Mouse (Mus musculus) stomach, embryonic 15.5 days (tissue): ENCODE data around the gene Nfkbie. TPM values are rescaled to one million over a fixed set of nuclear protein-coding genes. Genes with fewer than 3 reads are reported as not detected.

Source experiments
- ATAC-seq: fragments of 200-750 bp; cut with Nextera tagmentation; 2 replicates; pipeline ENCODE4 v1.8.0; 2017; ENCODE audit warnings: low read depth, moderate number of reproducible peaks, moderate TSS enrichment; ENCODE audit not compliant: insufficient read depth, low FRiP score
- H3K27ac ChIP-seq: fragments of 300-500 bp; sonication (generic); 2 replicates; pipeline ENCODE4 v1.5.1; 2015; ENCODE audit warnings: mild to moderate bottlenecking, inconsistent platforms
- H3K27me3 ChIP-seq: fragments of 300-500 bp; sonication (generic); replicated peaks from 2 replicates; pipeline ENCODE4 v1.6.1; 2015; ENCODE audit warnings: inconsistent platforms
- H3K36me3 ChIP-seq: fragments of 300-500 bp; sonication (generic); 2 replicates; pipeline ENCODE4 v1.6.1; 2015; ENCODE audit warnings: inconsistent platforms
- H3K4me1 ChIP-seq: fragments of 300-500 bp; sonication (generic); 2 replicates; pipeline ENCODE4 v1.6.1; 2015; ENCODE audit warnings: inconsistent platforms
- H3K4me2 ChIP-seq: fragments of 300-500 bp; sonication (generic); 2 replicates; pipeline ENCODE4 v1.6.1; 2015; ENCODE audit warnings: mild to moderate bottlenecking, inconsistent platforms
- H3K4me3 ChIP-seq: fragments of 300-500 bp; sonication (generic); replicated peaks from 2 replicates; pipeline ENCODE4 v1.5.1; 2015; ENCODE audit warnings: inconsistent platforms
- H3K9ac ChIP-seq: fragments of 300-500 bp; sonication (generic); 2 replicates; pipeline ENCODE4 v1.6.1; 2015; ENCODE audit warnings: inconsistent platforms
- H3K9me3 ChIP-seq: fragments of 300-500 bp; sonication (generic); 2 replicates; pipeline ENCODE4 v1.6.1; 2016; ENCODE audit warnings: inconsistent platforms
- WGBS: fragments of 180-500 bp; shearing (Covaris S2); methylation state at CpG from one replicate; pipeline ENCODE4 v1.1.7; 2015; 5-methylcytosine and 5-hydroxymethylcytosine counted together
- polyA plus RNA-seq: library from polyadenylated mRNA; unstranded; fragments of >200 nt; fragmentation: Nextera tagmentation; extraction: Ambion mirVana; gene quantifications from 2 replicates; pipeline ENCODE4 v1.2.1, GENCODE M21; 2015

The Nfkbie gene
- polyA plus RNA-seq, 1 experiment from 2014 or later = 4.4 TPM

DNA sequence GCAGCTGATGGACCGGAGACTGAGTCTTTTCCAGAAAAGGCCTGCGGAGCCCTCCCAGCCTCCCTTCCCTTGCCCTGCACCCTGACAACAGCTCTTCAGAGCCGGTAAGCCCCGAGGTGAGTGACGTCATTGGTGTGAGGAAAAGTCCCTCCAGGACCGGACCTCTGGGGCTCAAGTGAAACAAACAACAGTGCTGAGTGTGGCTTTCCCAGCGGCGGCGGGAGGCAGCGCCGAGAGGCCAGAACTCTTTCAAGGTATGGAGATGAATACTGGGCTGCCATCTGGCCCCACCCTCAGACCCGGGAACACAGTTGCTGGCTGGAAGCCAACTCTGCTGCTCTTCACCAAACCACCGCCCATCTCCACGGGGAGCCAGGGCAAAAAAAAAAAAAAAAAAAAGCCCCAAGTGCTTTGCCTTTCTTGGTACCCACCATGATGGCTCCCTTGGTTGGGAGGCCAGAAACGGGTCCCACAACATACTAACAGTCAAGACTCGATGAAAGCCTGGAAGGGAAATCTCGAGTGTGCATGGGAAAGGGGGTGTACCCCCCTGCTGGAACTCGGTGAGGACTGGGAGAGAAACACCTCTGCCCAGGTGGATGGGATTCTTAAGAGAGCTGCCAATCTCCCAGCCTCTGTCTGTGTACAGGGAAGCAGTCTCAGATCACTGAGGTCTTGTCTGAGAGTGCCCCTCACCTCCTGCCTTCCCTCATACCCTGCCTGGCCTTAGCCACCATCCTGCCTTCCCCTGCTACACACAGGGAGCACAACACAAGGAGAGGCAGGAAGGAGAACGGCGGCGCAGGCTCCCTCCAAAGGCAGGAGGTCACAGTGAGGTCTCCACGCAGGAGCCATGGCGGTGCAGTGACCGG lies 11.3 kb upstream of the Nfkbie start:
- ATAC-seq = no peak
- Histone ChIP-seq H3K4me2 (peak overlapping the region; percentile 50; the same call in 1 of the 2 replicates), H3K27ac (no peak overlapping the region), H3K9me3 (no peaks in the 10 kb centered on the region), H3K4me1 (peaks cover 23% of the 10 kb centered on the region), H3K9ac (no peak overlapping the region), H3K36me3 (no peaks in the 10 kb centered on the region), H3K27me3 (peaks cover 81% of the 10 kb centered on the region), H3K4me3 (peak overlapping the region; percentile 22; the same call in 1 of the 2 replicates)
- 27% methylated on average over 24 of the region's 24 CpGs for WGBS

- H3K9ac ChIP-seq = no peak overlapping the region
- 18% methylated on average over 46 of the region's 46 CpGs for WGBS
- H3K4me2 ChIP-seq = peak overlapping the region; percentile 50
- no peak overlapping the region for H3K27ac ChIP-seq
- H3K27me3 ChIP-seq = peaks cover 75% of the 10 kb centered on the region
- H3K9me3 ChIP-seq = no peaks in the 10 kb centered on the region
- H3K36me3 ChIP-seq = no peaks in the 10 kb centered on the region
- H3K4me3 ChIP-seq = peak overlapping the region; percentile 22
- H3K4me1 ChIP-seq = peaks cover 28% of the 10 kb centered on the region
- ATAC-seq = no peak
These were observed 10.6 kb upstream of the Nfkbie start for GRCm38 (mm10) chr17:45544873-45545277.

DNA sequence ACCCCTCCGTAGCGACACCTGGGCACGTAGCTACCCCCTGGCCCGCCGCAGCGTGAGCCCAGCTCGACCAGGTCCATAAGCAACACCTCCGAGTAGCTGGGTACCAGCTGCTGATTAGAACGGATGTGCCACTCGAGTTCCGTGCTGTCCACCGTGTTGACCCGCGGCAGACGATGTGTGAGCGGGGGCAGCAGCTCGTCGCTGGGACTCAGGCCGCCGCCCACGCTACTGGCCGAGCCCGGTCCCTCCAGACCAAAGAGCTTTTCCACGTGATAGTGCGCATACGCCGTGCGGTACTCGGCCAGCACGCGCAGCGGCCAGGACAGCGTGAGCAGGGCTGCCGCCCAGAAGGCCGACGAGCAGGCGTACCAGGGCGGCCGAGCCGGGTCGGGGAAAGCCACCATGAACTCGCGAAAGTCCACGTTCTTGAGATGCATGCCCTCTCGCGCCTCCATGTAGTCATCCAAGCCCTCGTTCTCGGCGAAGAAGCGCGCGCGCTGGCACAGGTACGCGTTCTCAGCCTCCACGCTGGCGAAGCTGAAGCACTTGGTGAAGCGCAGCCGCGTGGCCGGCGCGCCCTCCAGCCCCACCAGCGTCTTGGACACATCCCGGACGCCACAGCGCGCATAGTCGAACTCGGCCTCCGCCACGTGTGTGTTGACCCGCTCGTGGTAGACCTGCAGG lies 10.1 kb upstream of the Nfkbie start:
- Histone ChIP-seq H3K27ac (no peak overlapping the region), H3K4me1 (peaks cover 33% of the 10 kb centered on the region), H3K9me3 (no peaks in the 10 kb centered on the region), H3K9ac (no peak overlapping the region), H3K36me3 (no peaks in the 10 kb centered on the region), H3K27me3 (peaks cover 71% of the 10 kb centered on the region), H3K4me2 (peak overlapping the region; percentile 50), H3K4me3 (peak overlapping the region; percentile 22)
- no peak for ATAC-seq
- 16% methylated on average over 74 of the region's 74 CpGs for WGBS

DNA sequence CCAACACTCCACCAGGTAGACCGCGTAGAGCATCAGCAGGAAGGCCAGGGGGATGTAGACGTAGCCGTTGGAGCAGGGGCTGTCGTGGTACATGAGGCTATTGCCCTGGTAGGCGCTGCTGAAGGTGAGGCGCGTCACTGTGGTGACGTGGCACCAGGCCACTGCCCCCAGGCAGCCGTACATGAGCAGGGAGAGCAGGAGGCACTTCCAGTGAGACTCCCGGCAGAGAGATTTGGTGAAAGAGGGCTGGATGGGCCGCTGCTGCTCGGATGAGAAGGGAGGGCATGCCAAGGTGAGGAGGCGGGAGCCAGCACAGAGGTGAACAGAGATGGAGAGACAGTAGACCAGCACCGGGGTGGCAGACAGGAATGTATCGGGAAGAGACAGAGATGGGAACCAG lies 8.6 kb upstream of the Nfkbie start:
- Histone ChIP-seq H3K4me2 (no peak overlapping the region), H3K9ac (no peak overlapping the region), H3K27me3 (peaks cover 62% of the 10 kb centered on the region), H3K4me3 (no peak overlapping the region), H3K36me3 (no peaks in the 10 kb centered on the region), H3K4me1 (peaks cover 34% of the 10 kb centered on the region), H3K27ac (no peak overlapping the region), H3K9me3 (no peaks in the 10 kb centered on the region)
- no peak for ATAC-seq
- 73% methylated on average over 16 of the region's 16 CpGs for WGBS

DNA sequence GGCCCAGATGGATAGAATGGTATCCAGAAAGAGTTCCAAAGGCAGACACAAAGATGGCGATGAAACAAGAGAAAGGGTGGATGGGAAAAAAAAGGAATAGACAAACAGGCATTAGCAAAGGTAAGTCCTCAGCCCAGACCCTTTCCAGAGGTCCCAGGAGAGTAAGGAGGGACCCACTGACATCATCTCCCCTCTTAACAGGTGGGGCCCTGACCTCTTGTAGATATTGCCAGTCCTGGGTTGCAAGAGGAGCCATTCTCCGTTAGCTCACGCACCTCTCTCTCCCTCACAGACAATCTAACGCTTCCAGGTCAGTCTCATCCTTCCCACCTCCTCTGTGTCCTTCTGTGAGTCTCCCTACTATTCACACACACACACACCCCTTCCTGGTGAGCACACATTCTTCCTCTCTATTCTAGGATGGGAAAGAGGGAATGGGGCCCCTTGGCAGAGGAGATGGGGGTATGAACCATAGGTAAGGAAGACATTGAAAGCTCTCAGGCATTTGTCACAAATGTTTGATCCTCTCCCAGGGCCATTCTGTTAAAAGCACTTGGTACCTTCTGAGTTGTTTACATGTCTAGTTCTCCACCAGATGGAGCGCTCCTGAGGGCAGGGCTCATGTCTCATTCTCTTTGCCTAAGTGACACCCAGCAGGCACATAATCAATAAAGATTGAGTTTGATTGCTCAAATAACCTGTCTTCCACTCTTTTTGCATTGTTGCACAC lies 7.9 kb upstream of the Nfkbie start:
- peaks cover 57% of the 10 kb centered on the region for H3K27me3 ChIP-seq
- ATAC-seq = no peak
- no peak overlapping the region for H3K4me3 ChIP-seq
- H3K9ac ChIP-seq = no peak overlapping the region
- WGBS = 79% methylated on average over 5 of the region's 5 CpGs
- no peak overlapping the region for H3K27ac ChIP-seq
- H3K4me2 ChIP-seq = no peak overlapping the region
- peaks cover 34% of the 10 kb centered on the region for H3K4me1 ChIP-seq
- no peaks in the 10 kb centered on the region for H3K36me3 ChIP-seq
- H3K9me3 ChIP-seq = no peaks in the 10 kb centered on the region

GRCm38 (mm10) chr17:45548541-45549512 lies 6.7 kb upstream of the Nfkbie start:
- Histone ChIP-seq H3K9me3 (no peaks in the 10 kb centered on the region), H3K4me2 (peak overlapping the region; percentile 94), H3K4me1 (peaks cover 33% of the 10 kb centered on the region), H3K4me3 (peak overlapping the region; percentile 66), H3K27ac (no peak overlapping the region), H3K9ac (peak overlapping the region; percentile 55), H3K36me3 (no peaks in the 10 kb centered on the region), H3K27me3 (peaks cover 48% of the 10 kb centered on the region)
- 4% methylated on average over 54 of the region's 68 CpGs for WGBS
- no peak for ATAC-seq

- peak within 1 kb of the TSS; percentile 94 for H3K4me2 ChIP-seq
- H3K27ac ChIP-seq = no peak within 1 kb of the TSS
- peak within 1 kb of the TSS; percentile 66 for H3K4me3 ChIP-seq
- under 1% methylated on average over 24 of the region's 29 CpGs for WGBS
- ATAC-seq = no peak
- H3K27me3 ChIP-seq = peaks cover 40% of the 10 kb centered on the region
- peak within 1 kb of the TSS; percentile 55 for H3K9ac ChIP-seq
- H3K36me3 ChIP-seq = no peaks in the 10 kb centered on the region
- H3K4me1 ChIP-seq = peaks cover 27% of the 10 kb centered on the region
- no peaks in the 10 kb centered on the region for H3K9me3 ChIP-seq
These were observed 5.8 kb upstream of the Nfkbie start, which contains the start of gene Tmem151b for GRCm38 (mm10) chr17:45549617-45550181. Gene Tmem151b (minus strand): TSS chr17:45549677.

- no peak for ATAC-seq
- peak overlapping the region; percentile 94 for H3K4me2 ChIP-seq
These were observed 5.2 kb upstream of the Nfkbie start for GRCm38 (mm10) chr17:45550253-45550652.

DNA sequence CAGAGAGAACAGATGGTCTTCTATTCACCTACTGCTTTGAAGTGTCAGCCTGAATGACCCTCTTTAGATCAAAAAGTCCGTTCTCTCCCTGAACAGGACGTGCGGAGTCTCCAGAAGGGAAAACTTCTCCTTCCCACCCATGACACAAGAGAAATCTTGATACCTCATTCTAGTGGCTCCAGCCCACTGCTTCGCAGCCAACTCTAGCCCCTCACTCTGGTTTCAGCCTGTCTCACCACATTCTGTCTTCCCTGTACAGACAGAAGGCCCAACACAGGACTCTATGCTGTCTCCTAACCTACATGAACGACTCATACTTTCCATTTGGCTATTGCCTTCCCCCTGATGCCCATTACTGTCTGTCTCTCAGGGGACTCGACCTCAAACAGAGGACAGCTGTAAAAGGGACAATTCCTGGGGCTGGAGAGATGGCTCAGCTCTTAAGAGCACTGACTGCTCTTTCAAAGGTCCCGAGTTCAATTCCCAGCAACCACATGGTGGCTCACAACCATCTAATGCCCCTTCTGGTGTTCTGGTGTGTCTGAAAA lies 4.2 kb upstream of the Nfkbie start:
- no peak overlapping the region for H3K4me2 ChIP-seq
- no peak overlapping the region for H3K27ac ChIP-seq
- H3K9me3 ChIP-seq = no peaks in the 10 kb centered on the region
- no peak overlapping the region for H3K9ac ChIP-seq
- peaks cover 23% of the 10 kb centered on the region for H3K4me1 ChIP-seq
- peaks cover 24% of the 10 kb centered on the region for H3K27me3 ChIP-seq
- no peak for ATAC-seq
- H3K4me3 ChIP-seq = no peak overlapping the region
- H3K36me3 ChIP-seq = no peaks in the 10 kb centered on the region
- whole genome bisulfite sequencing = 62% methylated on average over 7 of the region's 7 CpGs

More at GRCm38 (mm10) chr17:45550253-45550652, 5.2 kb upstream of the Nfkbie start:
- WGBS = 21% methylated on average over 5 of the region's 5 CpGs
- Histone ChIP-seq H3K9me3 (no peaks in the 10 kb centered on the region), H3K9ac (no peak overlapping the region), H3K27me3 (peaks cover 34% of the 10 kb centered on the region), H3K27ac (no peak overlapping the region), H3K36me3 (no peaks in the 10 kb centered on the region), H3K4me3 (0 out of 2 replicates have a peak overlapping the region, but pooled peaks have one; percentile 66), H3K4me1 (peaks cover 21% of the 10 kb centered on the region)

- Histone ChIP-seq H3K36me3 (no peaks in the 10 kb centered on the region), H3K4me2 (no peak overlapping the region), H3K27me3 (peaks cover 22% of the 10 kb centered on the region), H3K9ac (no peak overlapping the region), H3K4me1 (peaks cover 26% of the 10 kb centered on the region), H3K9me3 (no peaks in the 10 kb centered on the region), H3K27ac (no peak overlapping the region), H3K4me3 (no peak overlapping the region)
- ATAC-seq = no peak
- 4% methylated on average over 8 of the region's 8 CpGs for WGBS
These were observed 3.6 kb upstream of the Nfkbie start for GRCm38 (mm10) chr17:45551816-45552451.
